Mouse (Mus musculus): ENCODE measurements at regions not wholly inside any gene's neighbourhood (a gene's known extent, or its start where the extent isn't known, plus 50 kb on each side); places are given as distances from the start of the nearest gene placed in this dataset.
"Not testable (repeated sequence)": the region's sequence is repeated elsewhere in the genome, so short reads cannot be mapped to it uniquely, and the experiment has no call there.

- DNase-seq (ENCODE audit: low spot score in 2 of 2), result no peak
Measured at GRCm38 (mm10) chr4:18620361-18620760, 984.9 kb upstream of the Gm12353 start.

DNA sequence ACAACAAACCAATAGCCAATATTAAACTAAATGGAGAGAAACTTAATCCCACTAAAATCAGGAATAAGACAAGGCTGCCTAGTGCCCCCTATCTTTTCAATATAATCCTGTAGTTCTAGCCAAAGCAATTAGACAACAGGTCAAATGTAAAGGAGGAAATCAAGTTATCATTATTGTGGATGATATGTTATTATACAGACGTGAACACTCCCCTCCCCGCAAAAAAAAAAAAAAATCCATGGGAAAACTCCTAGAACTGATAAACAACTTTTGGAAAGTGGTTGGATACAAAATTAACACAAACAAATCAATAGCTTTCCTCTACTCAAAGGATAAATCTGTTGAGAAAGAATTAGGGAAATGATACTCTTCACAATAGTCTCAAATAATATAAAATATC, 966.2 kb upstream of the Gm12353 start:
- DNase-seq (ENCODE audit: low spot score in 2 of 2), result no peak

DNA sequence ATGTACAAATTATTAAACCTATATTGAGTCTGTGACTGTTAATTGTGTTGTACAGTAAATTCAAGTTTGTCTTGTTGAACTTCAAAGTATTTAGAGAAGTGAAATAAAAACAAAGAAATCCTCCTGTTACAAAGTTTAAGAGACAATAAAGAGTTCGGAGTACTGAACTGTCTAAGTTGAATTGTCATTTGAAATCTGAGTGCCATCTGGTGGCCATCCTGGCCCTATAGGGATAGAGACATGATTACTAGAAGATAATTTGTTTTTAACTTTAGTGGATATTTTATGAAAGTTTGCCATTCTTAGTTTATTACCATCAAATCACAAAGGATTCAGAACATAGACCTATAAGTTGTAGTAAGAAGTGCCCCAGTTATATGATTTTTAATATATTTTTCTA, 956.1 kb upstream of the Gm12353 start:
- peak in 1 of 2 experiments; percentile 16 for DNase-seq (ENCODE audit: low spot score in 2 of 2)

- no peak for DNase-seq (ENCODE audit: low spot score in 2 of 2)
Measured at GRCm38 (mm10) chr4:18685891-18686544, 919.2 kb upstream of the Gm12353 start.

GRCm38 (mm10) chr4:18694076-18694475, 911.2 kb upstream of the Gm12353 start:
- DNase-seq (ENCODE audit: low spot score in 2 of 2), result no peak

DNA sequence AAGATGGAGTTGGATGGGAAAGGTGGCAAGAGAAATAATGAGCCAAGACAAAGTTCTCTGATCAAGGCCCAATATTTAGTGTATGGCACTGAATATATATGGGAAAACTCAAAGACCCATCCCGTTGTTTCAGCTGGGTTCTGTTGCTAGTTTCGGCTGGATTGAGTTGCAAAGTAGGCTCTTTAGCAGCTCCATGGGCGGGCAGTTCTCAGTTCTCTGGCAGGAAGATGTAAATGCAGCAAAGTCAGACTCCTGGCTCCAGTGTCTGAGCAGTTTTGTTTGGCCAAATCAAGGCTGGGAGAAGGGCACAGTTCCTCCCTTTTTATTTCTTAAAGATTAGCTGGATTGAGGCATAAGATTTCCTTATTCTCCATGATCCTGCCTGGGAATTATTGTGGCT, 909.0 kb upstream of the Gm12353 start:
- no peak for DNase-seq (ENCODE audit: low spot score in 2 of 2)

- no peak for DNase-seq (ENCODE audit: low spot score in 2 of 2)
Measured at GRCm38 (mm10) chr4:18744241-18744640, 861.0 kb upstream of the Gm12353 start.

GRCm38 (mm10) chr4:18788398-18788797, 816.9 kb upstream of the Gm12353 start:
- no peak for DNase-seq (ENCODE audit: low spot score in 2 of 2)

GRCm38 (mm10) chr4:18795740-18796394, 809.4 kb upstream of the Gm12353 start:
- no peak for DNase-seq (ENCODE audit: low spot score in 2 of 2)

DNA sequence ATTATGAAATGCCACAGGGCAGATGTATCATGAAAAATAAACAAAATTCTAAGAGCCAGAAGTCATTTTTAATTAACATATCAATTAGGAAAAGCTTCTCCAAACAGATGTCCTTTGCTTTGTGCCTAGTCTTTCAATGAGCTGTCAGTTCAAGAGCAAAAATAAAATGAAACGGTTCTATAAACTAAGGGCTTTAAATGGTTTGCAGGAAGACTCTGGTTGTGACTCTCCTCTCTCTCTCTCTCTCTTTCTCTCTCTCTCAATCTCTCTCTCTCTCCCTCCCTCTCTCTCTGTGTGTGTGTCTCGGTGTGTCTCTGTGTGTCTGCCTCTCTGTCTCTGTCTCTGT, 808.9 kb upstream of the Gm12353 start:
- no peak for DNase-seq (ENCODE audit: low spot score in 2 of 2)

- DNase-seq (ENCODE audit: low spot score in 2 of 2), result not testable (repeated sequence)
Measured at GRCm38 (mm10) chr4:18803109-18803508, 802.1 kb upstream of the Gm12353 start.

All from layer of hippocampus, adult 8-10 months (tissue).